Mouse (Mus musculus) embryonic fibroblast, embryonic 13.5 days (primary cell): ENCODE data around the gene Pacs2.

Experiments used
- CTCF ChIP-seq: IDR thresholded peaks from 2 replicates; pipeline ENCODE4 v1.5.1; 2011; ENCODE audit warnings: mild to moderate bottlenecking, control low read depth, low read length, moderate library complexity, borderline replicate concordance; ENCODE audit not compliant: insufficient read depth
- POLR2A ChIP-seq: IDR thresholded peaks from 2 replicates; pipeline ENCODE4 v1.6.1; 2011; ENCODE audit warnings: low read depth, mild to moderate bottlenecking, control low read depth, low read length, moderate library complexity

DNA sequence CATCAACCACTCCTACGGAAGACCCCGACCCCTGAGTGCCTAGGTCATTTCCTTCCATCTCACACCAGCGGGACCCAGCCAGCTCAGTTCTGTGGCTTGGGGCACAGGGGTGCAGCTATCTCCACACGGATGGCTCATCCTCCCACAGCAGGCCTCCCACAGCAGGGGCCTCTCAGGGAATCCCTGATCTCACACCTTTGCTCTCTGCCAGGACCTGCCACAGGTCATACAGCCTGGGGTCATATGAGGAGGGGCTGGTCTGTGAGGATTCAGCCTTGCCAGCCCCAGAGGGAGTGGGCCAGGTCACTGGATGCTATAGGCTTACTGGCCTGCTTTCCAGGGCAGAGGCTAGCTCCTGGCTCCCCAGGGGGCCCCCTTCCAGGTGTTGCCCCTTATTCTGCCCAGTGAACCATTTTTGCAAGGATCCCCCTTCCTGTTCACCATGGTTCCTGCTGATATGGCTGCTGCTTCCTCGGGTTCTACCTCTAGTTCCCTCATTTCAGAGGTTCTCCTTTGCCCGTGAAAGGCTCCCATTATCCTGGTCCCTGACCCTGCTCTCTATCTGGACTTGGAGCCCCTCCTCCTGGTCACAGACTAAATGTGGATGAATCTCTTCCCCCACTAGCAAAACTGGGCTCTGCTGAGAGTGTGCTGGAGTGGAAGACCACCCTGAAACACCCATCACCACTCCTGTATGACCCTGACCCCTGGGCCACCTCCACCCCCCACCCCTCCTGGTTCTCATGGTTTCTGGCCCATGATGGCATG lies 85.3 kb downstream of the Pacs2 start:
- TF ChIP-seq CTCF (no peak), POLR2A (no peak)
